ENCODE assay signal across 8 mouse cellular contexts in the genomic region with DNA sequence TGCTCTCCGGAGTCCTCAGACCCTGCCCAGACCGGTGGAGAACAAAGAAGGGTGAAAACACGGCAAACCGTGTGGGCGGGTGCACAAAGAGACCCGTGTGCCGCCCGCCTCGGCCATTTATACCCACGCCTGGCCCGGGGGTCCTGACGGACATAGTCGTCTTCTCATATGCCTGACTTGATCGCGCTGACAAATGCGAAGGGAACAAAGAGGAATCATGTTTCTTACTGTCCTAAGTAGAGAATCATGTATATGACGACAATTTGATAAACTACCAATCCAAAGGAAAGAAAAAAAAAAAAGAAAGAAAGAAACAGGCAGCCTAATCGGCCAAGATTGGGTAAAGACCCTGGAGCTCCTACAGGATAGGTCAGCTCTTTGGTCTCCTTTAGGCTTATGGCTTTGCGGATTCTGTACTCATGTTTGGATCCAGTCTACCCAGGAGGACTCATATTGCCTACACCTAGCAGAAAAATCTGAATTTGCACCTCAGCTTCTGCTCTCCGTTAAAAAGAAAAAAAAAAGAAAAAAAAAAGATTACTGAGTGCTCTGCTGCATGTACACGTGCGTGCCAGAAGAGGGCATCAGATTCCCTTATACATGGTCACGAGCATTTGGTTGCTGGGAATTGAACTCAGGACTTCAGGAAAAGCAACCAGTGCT. TPM values are rescaled to one million over a fixed set of nuclear protein-coding genes. Genes with fewer than 3 reads are reported as not detected.
DNase-seq lines count a peak whose midpoint lies in the region; ATAC-seq and TF ChIP-seq lines count a peak whose summit lies in the region.

No protein-coding gene starts in this region.

- peak; percentile 90 for DNase-seq in G1E (ENCODE audit: low spot score)
- peak; percentile 71 to 80 for DNase-seq in cerebellum, adult 18-20 months
- peak; percentile 89 for DNase-seq in heart, postnatal 36 days
- peak; percentile 60 to 76 for DNase-seq in layer of hippocampus, adult 2 months (ENCODE audit: low spot score in 2 of 2)
- DNase-seq in lung, embryonic 14.5 days: peak; percentile 90
- DNase-seq in thymus, adult 2 months: peak; percentile 74

- peak; percentile 57 for TF ChIP-seq CTCF in G1E (IDR thresholded peaks at IDR 0.05; ENCODE audit: low read depth, low read length)
- TF ChIP-seq CTCF in layer of hippocampus, adult 2 months (conservative IDR thresholded peaks at IDR 0.05): peak; percentile 90
- peak; percentile 78 for TF ChIP-seq CTCF in lung, embryonic 14.5 days (IDR thresholded peaks at IDR 0.05; ENCODE audit: low read depth)
- TF ChIP-seq CTCF in thymus, adult 2 months (IDR thresholded peaks at IDR 0.05; ENCODE audit: borderline replicate concordance, control insufficient read depth, extremely low read depth, insufficient read depth, low read length, poor library complexity): no peak

- peaks cover 3% of the 10 kb centered on the region for H3K9me3 ChIP-seq in G1E (replicated peaks)
- no peaks in the 10 kb centered on the region for H3K9me3 ChIP-seq in forebrain, embryonic 15.5 days
- H3K9me3 ChIP-seq in lung, embryonic 14.5 days (ENCODE audit: low read depth, low read length): no peaks in the 10 kb centered on the region

- H3K36me3 ChIP-seq in G1E (replicated peaks): peaks cover 35% of the 10 kb centered on the region
- peaks cover 15% of the 10 kb centered on the region for H3K36me3 ChIP-seq in forebrain, embryonic 15.5 days
- peaks cover 25% of the 10 kb centered on the region for H3K36me3 ChIP-seq in lung, embryonic 14.5 days (ENCODE audit: insufficient read depth)
- H3K36me3 ChIP-seq in thymus, adult 2 months (ENCODE audit: control insufficient read depth, insufficient read depth, low read length): no peaks in the 10 kb centered on the region

- H3K27ac ChIP-seq in forebrain, embryonic 15.5 days (replicated peaks): peak overlapping the region; percentile 89
- peak overlapping the region; percentile 95 for H3K27ac ChIP-seq in layer of hippocampus, adult 2 months
- H3K27ac ChIP-seq in lung, embryonic 14.5 days (ENCODE audit: low read depth): peak overlapping the region; percentile 96
- 0 out of 2 replicates have a peak overlapping the region, but pooled peaks have one; percentile 6 for H3K27ac ChIP-seq in thymus, adult 2 months (ENCODE audit: control insufficient read depth, insufficient read depth, low read length)

- WGBS in forebrain, embryonic 15.5 days: 1% methylated on average over 23 of the region's 23 CpGs
- 1% methylated on average over 23 of the region's 23 CpGs for WGBS in lung, embryonic 14.5 days
- under 1% methylated on average over 23 of the region's 23 CpGs for WGBS in thymus, adult 2 months

- peaks cover 25% of the 10 kb centered on the region for H3K4me1 ChIP-seq in G1E (ENCODE audit: insufficient read depth, low read depth, low read length)
- H3K4me1 ChIP-seq in forebrain, embryonic 15.5 days: peaks cover 20% of the 10 kb centered on the region
- H3K4me1 ChIP-seq in lung, embryonic 14.5 days (ENCODE audit: insufficient read depth): peaks cover 8% of the 10 kb centered on the region
- peaks cover 5% of the 10 kb centered on the region for H3K4me1 ChIP-seq in thymus, adult 2 months (replicated peaks; ENCODE audit: control insufficient read depth, insufficient read depth, low read length)

- peak overlapping the region; percentile 96 for H3K4me3 ChIP-seq in G1E (ENCODE audit: low read depth, low read length)
- peak overlapping the region; percentile 84 for H3K4me3 ChIP-seq in forebrain, embryonic 15.5 days
- peak overlapping the region; percentile 83 for H3K4me3 ChIP-seq in layer of hippocampus, adult 2 months
- H3K4me3 ChIP-seq in lung, embryonic 14.5 days (ENCODE audit: low read depth, low read length): peak overlapping the region; percentile 99
- peak overlapping the region; percentile 99 for H3K4me3 ChIP-seq in thymus, adult 2 months (ENCODE audit: control insufficient read depth, insufficient read depth, low read length)

- peak; percentile 79 for TF ChIP-seq POLR2A in thymus, adult 2 months (IDR thresholded peaks at IDR 0.05; ENCODE audit: control insufficient read depth, extremely low read depth, insufficient read depth, low read length, poor library complexity)

- ATAC-seq in G1E (ENCODE audit: extremely low read depth, insufficient number of reproducible peaks, low FRiP score, poor library complexity, severe bottlenecking): peak; percentile 48
- ATAC-seq in forebrain, embryonic 15.5 days (replicated peaks): peak; percentile 83
- ATAC-seq in lung, embryonic 14.5 days (ENCODE audit: insufficient read depth): peak; percentile 74
- ATAC-seq in neutrophil, adult 5-6 weeks (ENCODE audit: extremely low read depth, insufficient number of reproducible peaks, low FRiP score, poor library complexity, severe bottlenecking): peak; percentile 66

- no peaks in the 10 kb centered on the region for H3K27me3 ChIP-seq in G1E (ENCODE audit: insufficient read depth, low read length)
- peaks cover 16% of the 10 kb centered on the region for H3K27me3 ChIP-seq in forebrain, embryonic 15.5 days
- peaks cover 7% of the 10 kb centered on the region; the same call in 1 of the 2 replicates for H3K27me3 ChIP-seq in lung, embryonic 14.5 days (ENCODE audit: insufficient read depth, low read length)
- no peaks in the 10 kb centered on the region; the same call in 1 of the 2 replicates for H3K27me3 ChIP-seq in thymus, adult 2 months (ENCODE audit: control insufficient read depth, insufficient read depth, low read length)

- peak overlapping the region; percentile 91 for H3K4me2 ChIP-seq in forebrain, embryonic 15.5 days (replicated peaks)
- H3K4me2 ChIP-seq in lung, embryonic 14.5 days: peak overlapping the region; percentile 97

- intact Hi-C loops in heart, postnatal 36 days (cut with DNase I): loop anchor here (1.0 kb wide), 1 partner anchor 29 kb away; the partner anchor contains the start of gene Lsm2

- H3K9ac ChIP-seq in forebrain, embryonic 15.5 days (replicated peaks): peak overlapping the region; percentile 96
- peak overlapping the region; percentile 99 for H3K9ac ChIP-seq in lung, embryonic 14.5 days

RNA-seq across cellular contexts. Expression of gene Hspa1b, which starts 6.5 kb away (rescaled TPM):
- 0.24 TPM in 1 of 2 replicates, not detected in the other for total RNA-seq in G1E (2014; fragmentation: Nextera tagmentation)
- 0.11 and 0.35 TPM in 2 replicates for total RNA-seq in G1E (2017)
- 0.93 and 0.94 TPM in 2 replicates for polyA plus RNA-seq in G1E (2012)
- 0.10 and 0.17 TPM in 2 replicates for polyA plus RNA-seq in forebrain, embryonic 15.5 days (2015; fragmentation: Nextera tagmentation; extraction: Ambion mirVana)
- 1 to 10 TPM; 2.8 to 4.5 TPM for total RNA-seq in heart, postnatal 36 days (2021)
- total RNA-seq in layer of hippocampus, adult 2 months (2021): 10 to 100 TPM; 21.4 to 24.7 TPM
- 0.16 and 0.35 TPM in 2 replicates for polyA plus RNA-seq in lung, embryonic 14.5 days (2014; fragmentation: Nextera tagmentation; extraction: Ambion mirVana)
- 5.9 and 8.0 TPM in 2 replicates for total RNA-seq in neutrophil, adult 5-6 weeks (2017)
- 22.7 and 26.5 TPM in 2 replicates for polyA plus RNA-seq in thymus, adult 2 months (2012; rRNA removed)

RNA-seq across cellular contexts. Expression of gene Gm20481, which starts 17.2 kb away (rescaled TPM):
- not detected in 2 replicates for total RNA-seq in G1E (2014; fragmentation: Nextera tagmentation)
- 0.44 TPM in 1 of 2 replicates, not detected in the other for total RNA-seq in G1E (2017)
- polyA plus RNA-seq in G1E (2012): not detected in 2 replicates
- polyA plus RNA-seq in forebrain, embryonic 15.5 days (2015; fragmentation: Nextera tagmentation; extraction: Ambion mirVana): not detected in 2 replicates
- total RNA-seq in heart, postnatal 36 days (2021): not detected
- total RNA-seq in layer of hippocampus, adult 2 months (2021): not detected
- 1.3 TPM in 1 of 2 replicates, not detected in the other for polyA plus RNA-seq in lung, embryonic 14.5 days (2014; fragmentation: Nextera tagmentation; extraction: Ambion mirVana)
- total RNA-seq in neutrophil, adult 5-6 weeks (2017): not detected in 2 replicates
- polyA plus RNA-seq in thymus, adult 2 months (2012; rRNA removed): not detected in 2 replicates

RNA-seq across cellular contexts. Expression of gene Hspa1a, which starts 19.4 kb away (rescaled TPM):
- not detected in 2 replicates for total RNA-seq in G1E (2014; fragmentation: Nextera tagmentation)
- total RNA-seq in G1E (2017): 0.06 TPM in 1 of 2 replicates, not detected in the other
- 0.18 and 0.22 TPM in 2 replicates for polyA plus RNA-seq in G1E (2012)
- 3.6 and 3.7 TPM in 2 replicates for polyA plus RNA-seq in forebrain, embryonic 15.5 days (2015; fragmentation: Nextera tagmentation; extraction: Ambion mirVana)
- total RNA-seq in heart, postnatal 36 days (2021): 1 to 10 TPM; 4.2 to 4.6 TPM
- 10 to 100 TPM; 16.9 to 18.1 TPM for total RNA-seq in layer of hippocampus, adult 2 months (2021)
- polyA plus RNA-seq in lung, embryonic 14.5 days (2014; fragmentation: Nextera tagmentation; extraction: Ambion mirVana): 2.0 and 2.1 TPM in 2 replicates
- total RNA-seq in neutrophil, adult 5-6 weeks (2017): 5.6 and 6.4 TPM in 2 replicates
- 10.0 and 12.2 TPM in 2 replicates for polyA plus RNA-seq in thymus, adult 2 months (2012; rRNA removed)

RNA-seq across cellular contexts. Expression of gene Hspa1l, which starts 20.0 kb away (rescaled TPM):
- not detected in 2 replicates for total RNA-seq in G1E (2014; fragmentation: Nextera tagmentation)
- total RNA-seq in G1E (2017): 0.05 and 0.12 TPM in 2 replicates
- polyA plus RNA-seq in G1E (2012): not detected in 2 replicates
- 1.5 TPM in 2 replicates for polyA plus RNA-seq in forebrain, embryonic 15.5 days (2015; fragmentation: Nextera tagmentation; extraction: Ambion mirVana)
- 1 to 10 TPM; 7.8 to 9.2 TPM for total RNA-seq in heart, postnatal 36 days (2021)
- under 1 TPM; 0.44 to 0.49 TPM for total RNA-seq in layer of hippocampus, adult 2 months (2021)
- polyA plus RNA-seq in lung, embryonic 14.5 days (2014; fragmentation: Nextera tagmentation; extraction: Ambion mirVana): 0.83 and 1.1 TPM in 2 replicates
- total RNA-seq in neutrophil, adult 5-6 weeks (2017): not detected in 2 replicates
- polyA plus RNA-seq in thymus, adult 2 months (2012; rRNA removed): 0.06 and 0.28 TPM in 2 replicates

RNA-seq across cellular contexts. Expression of gene Neu1, which starts 21.5 kb away (rescaled TPM):
- total RNA-seq in G1E (2014; fragmentation: Nextera tagmentation): 11.6 and 12.6 TPM in 2 replicates
- total RNA-seq in G1E (2017): 17.2 and 19.7 TPM in 2 replicates
- polyA plus RNA-seq in G1E (2012): 9.2 and 12.0 TPM in 2 replicates
- 27.9 and 31.0 TPM in 2 replicates for polyA plus RNA-seq in forebrain, embryonic 15.5 days (2015; fragmentation: Nextera tagmentation; extraction: Ambion mirVana)
- 10 to 100 TPM; 13.2 to 16.5 TPM for total RNA-seq in heart, postnatal 36 days (2021)
- 10 to 100 TPM; 39.4 to 43.1 TPM for total RNA-seq in layer of hippocampus, adult 2 months (2021)
- 10.6 and 11.6 TPM in 2 replicates for polyA plus RNA-seq in lung, embryonic 14.5 days (2014; fragmentation: Nextera tagmentation; extraction: Ambion mirVana)
- total RNA-seq in neutrophil, adult 5-6 weeks (2017): 66.7 and 66.9 TPM in 2 replicates
- polyA plus RNA-seq in thymus, adult 2 months (2012; rRNA removed): 66.9 and 82.3 TPM in 2 replicates

Comparison
In these comparisons a context has a peak if more than half of its experiments do, and no peak if none do; other contexts are left out.
1. Peak in every context shown above with its lines: DNase-seq, ATAC-seq, H3K4me3 ChIP-seq and H3K27ac ChIP-seq.
2. H3K27ac ChIP-seq: peak in every context shown above with its lines; median percentile 96 in lung, embryonic 14.5 days; 95 in layer of hippocampus, adult 2 months; 89 in forebrain, embryonic 15.5 days; 6 in thymus, adult 2 months.